Mouse (Mus musculus) left cerebral cortex, postnatal 36 days (tissue): ENCODE measurements at regions not wholly inside any gene's neighbourhood (a gene's known extent, or its start where the extent isn't known, plus 50 kb on each side); places are given as distances from the start of the nearest gene placed in this dataset.
A peak's percentile ranks its signal among the peaks of the same experiment; 100 is the strongest.
"Not testable (repeated sequence)": the region's sequence is repeated elsewhere in the genome, so short reads cannot be mapped to it uniquely, and the experiment has no call there.

Source experiments
- DNase-seq, 2 experiments: peaks; one replicate each; pipeline ENCODE4 v3.0.0; 2021 to 2022; ENCODE audit warnings: low spot score in 2 of 2, mixed read lengths in 1 of 2
- intact Hi-C: fragments of 180-260 bp; cut with DNase I; formaldehyde crosslinking; loops from one replicate; pipeline ENCODE4 v1.15.1; 2025

GRCm38 (mm10) chrX:41216827-41217226 is 183.8 kb upstream of the Gria3 start:
- peak in 1 of 2 experiments; percentile 2 for DNase-seq
- intact Hi-C loops: no loop called here

- intact Hi-C loops, DNase-seq: not testable (repeated sequence)
Measured at GRCm38 (mm10) chrX:41249739-41250138, 150.9 kb upstream of the Gria3 start.

- DNase-seq: no peak
- intact Hi-C loops: no loop called here
Measured at GRCm38 (mm10) chrX:41252923-41253322, 147.7 kb upstream of the Gria3 start.

GRCm38 (mm10) chrX:41254695-41255094 is 146.0 kb upstream of the Gria3 start:
- DNase-seq: peak; percentile 42 to 48
- intact Hi-C loops: no loop called here

- intact Hi-C loops: no loop called here
- no peak for DNase-seq
Measured at GRCm38 (mm10) chrX:41291098-41291497, 109.6 kb upstream of the Gria3 start.

- intact Hi-C loops: no loop called here
- no peak for DNase-seq
Measured at GRCm38 (mm10) chrX:41316493-41316892, 84.2 kb upstream of the Gria3 start.

- DNase-seq: no peak
- intact Hi-C loops: no loop called here
Measured at GRCm38 (mm10) chrX:41317740-41318139, 82.9 kb upstream of the Gria3 start.

- intact Hi-C loops: no loop called here
- no peak for DNase-seq
Measured at GRCm38 (mm10) chrX:41319896-41320295, 80.8 kb upstream of the Gria3 start.
